Mouse (Mus musculus) erythroblast, embryonic 14.5 days (primary cell): ENCODE measurements around the gene Acox1. TPM values are rescaled to one million over a fixed set of nuclear protein-coding genes. Genes with fewer than 3 reads are reported as not detected.

Experiments
- H3K27me3 ChIP-seq: 2 replicates; pipeline ENCODE4 v1.6.1; 2012; ENCODE audit warnings: inconsistent platforms; ENCODE audit not compliant: control insufficient read depth
- H3K36me3 ChIP-seq: 2 replicates; pipeline ENCODE4 v1.6.1; 2012; ENCODE audit warnings: mild to moderate bottlenecking, inconsistent platforms; ENCODE audit not compliant: control insufficient read depth
- H3K4me1 ChIP-seq: 2 replicates; pipeline ENCODE4 v1.6.1; 2012; ENCODE audit warnings: inconsistent platforms; ENCODE audit not compliant: control insufficient read depth
- H3K4me3 ChIP-seq: replicated peaks from 2 replicates; pipeline ENCODE3; 2012; ENCODE audit warnings: moderate library complexity, mild to moderate bottlenecking, inconsistent platforms
- H3K9me3 ChIP-seq: 2 replicates; pipeline ENCODE4 v1.6.1; 2012; ENCODE audit warnings: low read length, inconsistent platforms, mixed read lengths; ENCODE audit not compliant: control insufficient read depth
- GATA1 ChIP-seq: IDR thresholded peaks from 2 replicates; pipeline ENCODE4 v1.6.1; 2012; ENCODE audit warnings: low read length, inconsistent platforms, mixed read lengths
- TAL1 ChIP-seq: IDR thresholded peaks from 3 replicates; pipeline ENCODE4 v1.6.1; 2012; ENCODE audit warnings: low read length, inconsistent platforms, mixed read lengths
- polyA plus RNA-seq: library from polyadenylated mRNA; stranded (reverse); fragments of >175 nt; gene quantifications from 2 replicates; pipeline ENCODE4 v1.2.3, GENCODE M21; 2012

Gene Acox1
- polyA plus RNA-seq, 1 experiment: 0.10 TPM

- Histone ChIP-seq H3K4me1 (peaks cover 57% of the 10 kb centered on the region), H3K4me3 (peak within 1 kb of the TSS; percentile 71), H3K27me3 (peaks cover 14% of the 10 kb centered on the region), H3K36me3 (peaks cover 49% of the 10 kb centered on the region), H3K9me3 (no peaks in the 10 kb centered on the region; the same call in 1 of the 2 replicates)
- TF ChIP-seq TAL1 (no peak), GATA1 (no peak)
Observed at GRCm38 (mm10) chr11:116130488-116131205, 68.2 kb downstream of the Acox1 start, which contains the start of gene Trim65. Trim65 (minus strand) TSS chr11:116131128.

DNA sequence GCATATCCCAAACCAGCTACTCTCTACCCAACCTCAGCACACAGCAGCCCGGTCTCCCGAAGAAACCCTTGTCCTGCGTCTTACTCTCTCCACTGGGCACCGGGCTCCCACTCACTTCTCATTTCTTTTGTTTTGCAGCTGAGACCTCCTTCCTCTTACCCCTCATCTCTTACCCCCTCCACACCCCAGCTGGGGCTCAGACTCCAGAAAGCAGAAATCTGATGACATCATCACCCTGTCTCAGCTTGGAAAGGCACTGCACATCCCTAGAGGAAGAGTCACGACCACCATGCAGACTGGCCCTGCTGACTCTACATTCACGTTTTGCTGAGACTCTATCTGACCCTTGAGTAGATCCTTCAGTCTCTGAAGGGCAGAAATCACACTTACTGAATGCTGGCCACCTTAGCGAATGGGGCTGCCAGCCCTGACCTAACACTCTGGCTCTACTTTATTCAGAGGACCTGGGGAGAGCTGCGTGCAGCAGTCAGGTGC lies 68.8 kb downstream of the Acox1 start:
- Histone ChIP-seq H3K4me1 (peaks cover 57% of the 10 kb centered on the region), H3K27me3 (peaks cover 14% of the 10 kb centered on the region), H3K36me3 (peaks cover 49% of the 10 kb centered on the region), H3K4me3 (peak overlapping the region; percentile 71), H3K9me3 (peaks cover 4% of the 10 kb centered on the region)
- TF ChIP-seq GATA1 (no peak), TAL1 (no peak)

- H3K4me3 ChIP-seq: no peak overlapping the region
- peaks cover 14% of the 10 kb centered on the region for H3K27me3 ChIP-seq
- peaks cover 41% of the 10 kb centered on the region for H3K36me3 ChIP-seq
- TF ChIP-seq TAL1 (no peak), GATA1 (no peak)
- peaks cover 4% of the 10 kb centered on the region for H3K9me3 ChIP-seq
- H3K4me1 ChIP-seq: peaks cover 57% of the 10 kb centered on the region
Observed at GRCm38 (mm10) chr11:116129091-116129790, 69.6 kb downstream of the Acox1 start.

- Histone ChIP-seq H3K9me3 (peaks cover 4% of the 10 kb centered on the region), H3K4me1 (peaks cover 55% of the 10 kb centered on the region), H3K36me3 (peaks cover 31% of the 10 kb centered on the region), H3K27me3 (peaks cover 14% of the 10 kb centered on the region), H3K4me3 (no peak overlapping the region)
- TF ChIP-seq GATA1 (no peak), TAL1 (no peak)
Observed at GRCm38 (mm10) chr11:116127986-116128385, 70.9 kb downstream of the Acox1 start.

GRCm38 (mm10) chr11:116127156-116127980 lies 71.5 kb downstream of the Acox1 start, which contains the start of gene Trim47:
Trim47 (minus strand) TSS chr11:116127210.
- peaks cover 25% of the 10 kb centered on the region for H3K36me3 ChIP-seq
- H3K9me3 ChIP-seq: peaks cover 4% of the 10 kb centered on the region
- TF ChIP-seq TAL1 (no peak), GATA1 (no peak)
- H3K4me1 ChIP-seq: peaks cover 57% of the 10 kb centered on the region
- no peak within 1 kb of the TSS for H3K4me3 ChIP-seq
- H3K27me3 ChIP-seq: peaks cover 14% of the 10 kb centered on the region

DNA sequence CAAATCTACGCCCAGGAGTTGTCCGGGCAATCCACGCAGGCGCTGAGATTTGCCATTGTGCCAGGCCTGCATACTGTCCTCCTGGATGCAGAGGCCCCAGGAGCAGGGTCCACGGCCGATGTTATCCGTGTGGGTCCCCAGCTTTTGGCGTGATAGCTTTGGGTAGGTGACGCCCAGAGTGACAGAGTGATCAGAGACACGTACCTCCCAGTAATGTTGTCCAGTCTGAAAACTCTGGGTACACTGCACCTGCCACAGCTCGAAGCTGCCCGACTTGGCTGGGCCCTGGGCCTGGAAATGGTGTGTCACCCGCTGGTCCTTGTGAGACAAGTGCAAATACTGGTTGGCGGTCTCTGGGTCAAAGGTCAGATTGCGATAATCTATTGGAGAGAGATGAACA lies 72.6 kb downstream of the Acox1 start:
- peaks cover 14% of the 10 kb centered on the region for H3K27me3 ChIP-seq
- no peak overlapping the region for H3K4me3 ChIP-seq
- H3K9me3 ChIP-seq: peaks cover 4% of the 10 kb centered on the region
- H3K4me1 ChIP-seq: peaks cover 56% of the 10 kb centered on the region
- H3K36me3 ChIP-seq: peaks cover 14% of the 10 kb centered on the region
- TF ChIP-seq TAL1: no peak
- no peak for TF ChIP-seq GATA1

Other genes starting within 250 kb of the Acox1 start
- 0.01 TPM in 1 of 2 replicates, not detected in the other for gene Itgb4, start 224.3 kb downstream of the Acox1 start, polyA plus RNA-seq
- gene Galk1, start 186.3 kb downstream of the Acox1 start, polyA plus RNA-seq: 1.5 and 1.9 TPM in 2 replicates
- gene H3f3b, start 171.1 kb downstream of the Acox1 start, polyA plus RNA-seq: 117 and 150 TPM in 2 replicates
- 3.6 and 3.8 TPM in 2 replicates for gene Unk, start 168.7 kb downstream of the Acox1 start, polyA plus RNA-seq
- gene Unc13d, start 121.1 kb downstream of the Acox1 start, polyA plus RNA-seq: 14.5 and 18.2 TPM in 2 replicates
- 142 and 153 TPM in 2 replicates for gene Wbp2, start 112.0 kb downstream of the Acox1 start, polyA plus RNA-seq
- gene Trim47, start 71.8 kb downstream of the Acox1 start, polyA plus RNA-seq: 0.10 and 0.17 TPM in 2 replicates
- gene Trim65, start 67.9 kb downstream of the Acox1 start, polyA plus RNA-seq: 0.04 and 0.08 TPM in 2 replicates
- 7.7 and 8.4 TPM in 2 replicates for gene Mrpl38, start 60.2 kb downstream of the Acox1 start, polyA plus RNA-seq
- gene Fbf1, start 30.9 kb downstream of the Acox1 start, polyA plus RNA-seq: 1.1 and 1.3 TPM in 2 replicates
- gene Ten1, start 190 bp downstream of the Acox1 start, polyA plus RNA-seq: 7.6 and 10.2 TPM in 2 replicates
- 0.01 TPM in 2 replicates for gene Evpl, start 39.0 kb upstream of the Acox1 start, polyA plus RNA-seq
- gene Srp68, start 75.2 kb upstream of the Acox1 start, polyA plus RNA-seq: 0.78 and 1.9 TPM in 2 replicates
- not detected in 2 replicates for gene Galr2, start 81.9 kb upstream of the Acox1 start, polyA plus RNA-seq
- gene Exoc7, start 108.2 kb upstream of the Acox1 start, polyA plus RNA-seq: 0.84 and 0.94 TPM in 2 replicates
- gene Foxj1, start 136.4 kb upstream of the Acox1 start, polyA plus RNA-seq: 0.01 and 0.02 TPM in 2 replicates
- gene Rnf157, start 214.0 kb upstream of the Acox1 start, polyA plus RNA-seq: 0.04 TPM in 1 of 2 replicates, not detected in the other
- 377 and 469 TPM in 2 replicates for gene Ubald2, start 235.0 kb upstream of the Acox1 start, polyA plus RNA-seq